Mouse (Mus musculus): ENCODE measurements at regions not wholly inside any gene's neighbourhood (a gene's known extent, or its start where the extent isn't known, plus 50 kb on each side); places are given as distances from the start of the nearest gene placed in this dataset.
"Not testable (repeated sequence)": the region's sequence is repeated elsewhere in the genome, so short reads cannot be mapped to it uniquely, and the experiment has no call there.

GRCm38 (mm10) chr5:148794465-148794864 lies 134.7 kb downstream of the Katnal1 start:
- DNase-seq, result peak; percentile 66
- H3K27ac ChIP-seq (ENCODE audit: control insufficient read depth, insufficient read depth, low read length), result no peak overlapping the region
- WGBS, result 26% methylated on average over 15 of the region's 15 CpGs
- no peaks in the 10 kb centered on the region for H3K36me3 ChIP-seq (ENCODE audit: control insufficient read depth, insufficient read depth, low read length)
- peak; percentile 91 for TF ChIP-seq CTCF (IDR thresholded peaks at IDR 0.05; ENCODE audit: borderline replicate concordance, control insufficient read depth, extremely low read depth, insufficient read depth, low read length, poor library complexity)
- no peak for TF ChIP-seq POLR2A (IDR thresholded peaks at IDR 0.05; ENCODE audit: control insufficient read depth, extremely low read depth, insufficient read depth, low read length, poor library complexity)
- H3K4me1 ChIP-seq (replicated peaks; ENCODE audit: control insufficient read depth, insufficient read depth, low read length), result peaks cover 10% of the 10 kb centered on the region
- no peaks in the 10 kb centered on the region for H3K27me3 ChIP-seq (ENCODE audit: control insufficient read depth, insufficient read depth, low read length)
- H3K4me3 ChIP-seq (ENCODE audit: control insufficient read depth, insufficient read depth, low read length), result no peak overlapping the region

- peak; percentile 82 for DNase-seq
- TF ChIP-seq POLR2A (IDR thresholded peaks at IDR 0.05; ENCODE audit: control insufficient read depth, extremely low read depth, insufficient read depth, low read length, poor library complexity), result no peak
- no peak for TF ChIP-seq CTCF (IDR thresholded peaks at IDR 0.05; ENCODE audit: borderline replicate concordance, control insufficient read depth, extremely low read depth, insufficient read depth, low read length, poor library complexity)
- H3K36me3 ChIP-seq (ENCODE audit: control insufficient read depth, insufficient read depth, low read length), result no peaks in the 10 kb centered on the region
- no peaks in the 10 kb centered on the region for H3K27me3 ChIP-seq (ENCODE audit: control insufficient read depth, insufficient read depth, low read length)
- H3K4me1 ChIP-seq (replicated peaks; ENCODE audit: control insufficient read depth, insufficient read depth, low read length), result peaks cover 10% of the 10 kb centered on the region
- H3K27ac ChIP-seq (ENCODE audit: control insufficient read depth, insufficient read depth, low read length), result no peak overlapping the region
- WGBS, result 21% methylated on average over 14 of the region's 14 CpGs
- H3K4me3 ChIP-seq (ENCODE audit: control insufficient read depth, insufficient read depth, low read length), result no peak overlapping the region
Observed at GRCm38 (mm10) chr5:148792736-148793440, 136.2 kb downstream of the Katnal1 start.

GRCm38 (mm10) chr5:148791651-148792050 lies 137.5 kb downstream of the Katnal1 start:
- Histone ChIP-seq H3K27me3 (ENCODE audit: control insufficient read depth, insufficient read depth, low read length) (no peaks in the 10 kb centered on the region), H3K36me3 (ENCODE audit: control insufficient read depth, insufficient read depth, low read length) (no peaks in the 10 kb centered on the region), H3K27ac (ENCODE audit: control insufficient read depth, insufficient read depth, low read length) (no peak overlapping the region), H3K4me1 (replicated peaks; ENCODE audit: control insufficient read depth, insufficient read depth, low read length) (peaks cover 10% of the 10 kb centered on the region; the same call in 1 of the 2 replicates), H3K4me3 (ENCODE audit: control insufficient read depth, insufficient read depth, low read length) (no peak overlapping the region)
- TF ChIP-seq POLR2A (IDR thresholded peaks at IDR 0.05; ENCODE audit: control insufficient read depth, extremely low read depth, insufficient read depth, low read length, poor library complexity) (no peak), CTCF (IDR thresholded peaks at IDR 0.05; ENCODE audit: borderline replicate concordance, control insufficient read depth, extremely low read depth, insufficient read depth, low read length, poor library complexity) (no peak)
- WGBS, result 43% methylated on average over 6 of the region's 6 CpGs
- no peak for DNase-seq

GRCm38 (mm10) chr5:148790343-148790742 lies 138.8 kb downstream of the Katnal1 start:
- H3K27me3 ChIP-seq (ENCODE audit: control insufficient read depth, insufficient read depth, low read length); H3K4me3 ChIP-seq (ENCODE audit: control insufficient read depth, insufficient read depth, low read length); DNase-seq; H3K4me1 ChIP-seq (replicated peaks; ENCODE audit: control insufficient read depth, insufficient read depth, low read length); H3K36me3 ChIP-seq (ENCODE audit: control insufficient read depth, insufficient read depth, low read length); H3K27ac ChIP-seq (ENCODE audit: control insufficient read depth, insufficient read depth, low read length): not testable (repeated sequence)
- whole genome bisulfite sequencing, result 85% methylated on average over 6 of the region's 6 CpGs

- no peak for TF ChIP-seq POLR2A (IDR thresholded peaks at IDR 0.05; ENCODE audit: control insufficient read depth, extremely low read depth, insufficient read depth, low read length, poor library complexity)
- TF ChIP-seq CTCF (IDR thresholded peaks at IDR 0.05; ENCODE audit: borderline replicate concordance, control insufficient read depth, extremely low read depth, insufficient read depth, low read length, poor library complexity), result no peak
- H3K4me1 ChIP-seq (replicated peaks; ENCODE audit: control insufficient read depth, insufficient read depth, low read length), result 0 out of 2 replicates have a peak, but pooled peaks cover 2% of the 10 kb centered on the region
- H3K27me3 ChIP-seq (ENCODE audit: control insufficient read depth, insufficient read depth, low read length), result no peaks in the 10 kb centered on the region
- H3K4me3 ChIP-seq (ENCODE audit: control insufficient read depth, insufficient read depth, low read length), result no peak overlapping the region
- 95% methylated on average over 5 of the region's 5 CpGs for WGBS
- no peak overlapping the region for H3K27ac ChIP-seq (ENCODE audit: control insufficient read depth, insufficient read depth, low read length)
- H3K36me3 ChIP-seq (ENCODE audit: control insufficient read depth, insufficient read depth, low read length), result no peaks in the 10 kb centered on the region
- no peak for DNase-seq
Observed at GRCm38 (mm10) chr5:148789823-148790222, 139.3 kb downstream of the Katnal1 start.

- H3K4me1 ChIP-seq (replicated peaks; ENCODE audit: control insufficient read depth, insufficient read depth, low read length), result no peaks in the 10 kb centered on the region
- H3K36me3 ChIP-seq (ENCODE audit: control insufficient read depth, insufficient read depth, low read length), result no peaks in the 10 kb centered on the region
- no peak overlapping the region for H3K27ac ChIP-seq (ENCODE audit: control insufficient read depth, insufficient read depth, low read length)
- WGBS, result 66% methylated on average over 6 of the region's 6 CpGs
- no peak for TF ChIP-seq POLR2A (IDR thresholded peaks at IDR 0.05; ENCODE audit: control insufficient read depth, extremely low read depth, insufficient read depth, low read length, poor library complexity)
- no peak for TF ChIP-seq CTCF (IDR thresholded peaks at IDR 0.05; ENCODE audit: borderline replicate concordance, control insufficient read depth, extremely low read depth, insufficient read depth, low read length, poor library complexity)
- no peak for DNase-seq
- no peaks in the 10 kb centered on the region for H3K27me3 ChIP-seq (ENCODE audit: control insufficient read depth, insufficient read depth, low read length)
- no peak overlapping the region for H3K4me3 ChIP-seq (ENCODE audit: control insufficient read depth, insufficient read depth, low read length)
Observed at GRCm38 (mm10) chr5:148789147-148789566, 140.0 kb downstream of the Katnal1 start.

- Histone ChIP-seq H3K4me3 (ENCODE audit: control insufficient read depth, insufficient read depth, low read length) (no peak overlapping the region), H3K27ac (ENCODE audit: control insufficient read depth, insufficient read depth, low read length) (no peak overlapping the region), H3K4me1 (replicated peaks; ENCODE audit: control insufficient read depth, insufficient read depth, low read length) (no peaks in the 10 kb centered on the region), H3K36me3 (ENCODE audit: control insufficient read depth, insufficient read depth, low read length) (no peaks in the 10 kb centered on the region), H3K27me3 (ENCODE audit: control insufficient read depth, insufficient read depth, low read length) (no peaks in the 10 kb centered on the region)
- no peak for DNase-seq
- TF ChIP-seq POLR2A (IDR thresholded peaks at IDR 0.05; ENCODE audit: control insufficient read depth, extremely low read depth, insufficient read depth, low read length, poor library complexity) (no peak), CTCF (IDR thresholded peaks at IDR 0.05; ENCODE audit: borderline replicate concordance, control insufficient read depth, extremely low read depth, insufficient read depth, low read length, poor library complexity) (no peak)
- 97% methylated on average over 8 of the region's 8 CpGs for WGBS
Observed at GRCm38 (mm10) chr5:148788690-148789089, 140.4 kb downstream of the Katnal1 start.

All from thymus, adult 2 months (tissue).